Mouse (Mus musculus): ENCODE data around the gene Snd1.

The Snd1 gene

GRCm38 (mm10) chr6:28834046-28834445 is 359.1 kb downstream of the Snd1 start:
- no peak for DNase-seq (ENCODE audit: low read depth, low spot score)

- DNase-seq (ENCODE audit: low read depth, low spot score), result no peak
These were observed 361.7 kb downstream of the Snd1 start for GRCm38 (mm10) chr6:28836600-28836999.

GRCm38 (mm10) chr6:28841569-28841968 is 366.6 kb downstream of the Snd1 start:
- no peak for DNase-seq (ENCODE audit: low read depth, low spot score)

- DNase-seq (ENCODE audit: low read depth, low spot score), result no peak
These were observed 367.7 kb downstream of the Snd1 start for GRCm38 (mm10) chr6:28842375-28843276.

GRCm38 (mm10) chr6:28845610-28846009 is 370.7 kb downstream of the Snd1 start:
- no peak for DNase-seq (ENCODE audit: low read depth, low spot score)

GRCm38 (mm10) chr6:28847616-28848015 is 372.7 kb downstream of the Snd1 start:
- no peak for DNase-seq (ENCODE audit: low read depth, low spot score)

GRCm38 (mm10) chr6:28848285-28848794 is 373.4 kb downstream of the Snd1 start:
- DNase-seq (ENCODE audit: low read depth, low spot score), result no peak

GRCm38 (mm10) chr6:28848891-28849290 is 374.0 kb downstream of the Snd1 start:
- no peak for DNase-seq (ENCODE audit: low read depth, low spot score)

GRCm38 (mm10) chr6:28849317-28849716 is 374.4 kb downstream of the Snd1 start:
- no peak for DNase-seq (ENCODE audit: low read depth, low spot score)

- DNase-seq (ENCODE audit: low read depth, low spot score), result no peak
These were observed 375.5 kb downstream of the Snd1 start for GRCm38 (mm10) chr6:28850326-28850900.

GRCm38 (mm10) chr6:28852342-28852741 is 377.4 kb downstream of the Snd1 start:
- no peak for DNase-seq (ENCODE audit: low read depth, low spot score)

- no peak for DNase-seq (ENCODE audit: low read depth, low spot score)
These were observed 378.2 kb downstream of the Snd1 start for GRCm38 (mm10) chr6:28853164-28853563.

GRCm38 (mm10) chr6:28853654-28854053 is 378.7 kb downstream of the Snd1 start:
- no peak for DNase-seq (ENCODE audit: low read depth, low spot score)

GRCm38 (mm10) chr6:28854598-28854997 is 379.7 kb downstream of the Snd1 start:
- no peak for DNase-seq (ENCODE audit: low read depth, low spot score)

GRCm38 (mm10) chr6:28855442-28855841 is 380.5 kb downstream of the Snd1 start:
- no peak for DNase-seq (ENCODE audit: low read depth, low spot score)

- DNase-seq (ENCODE audit: low read depth, low spot score), result no peak
These were observed 381.9 kb downstream of the Snd1 start for GRCm38 (mm10) chr6:28856789-28857188.

- DNase-seq (ENCODE audit: low read depth, low spot score), result no peak
These were observed 382.6 kb downstream of the Snd1 start for GRCm38 (mm10) chr6:28857198-28858180.

- DNase-seq (ENCODE audit: low read depth, low spot score), result no peak
These were observed 384.2 kb downstream of the Snd1 start for GRCm38 (mm10) chr6:28859094-28859493.

GRCm38 (mm10) chr6:28860450-28860849 is 385.5 kb downstream of the Snd1 start:
- DNase-seq (ENCODE audit: low read depth, low spot score), result no peak

GRCm38 (mm10) chr6:28860922-28861321 is 386.0 kb downstream of the Snd1 start:
- DNase-seq (ENCODE audit: low read depth, low spot score), result no peak

- no peak for DNase-seq (ENCODE audit: low read depth, low spot score)
These were observed 387.4 kb downstream of the Snd1 start for GRCm38 (mm10) chr6:28862304-28862703.

GRCm38 (mm10) chr6:28864684-28865083 is 389.7 kb downstream of the Snd1 start:
- no peak for DNase-seq (ENCODE audit: low read depth, low spot score)
